Mouse (Mus musculus) E14TG2a.4 (cell line): Measurements from ENCODE around the gene Eya2.

Source experiments
- H3K27me3 ChIP-seq: 2 replicates; pipeline ENCODE4 v1.6.1; 2014; ENCODE audit warnings: low read length, control low read depth; ENCODE audit not compliant: insufficient read depth
- H3K36me3 ChIP-seq: 2 replicates; pipeline ENCODE4 v1.6.1; 2014; ENCODE audit warnings: low read length, control low read depth; ENCODE audit not compliant: insufficient read depth
- H3K4me1 ChIP-seq: replicated peaks from 2 replicates; pipeline ENCODE4 v1.6.1; 2014; ENCODE audit warnings: low read depth, low read length, control low read depth
- H3K4me3 ChIP-seq: replicated peaks from 2 replicates; pipeline ENCODE4 v1.5.1; 2014; ENCODE audit warnings: mild to moderate bottlenecking, low read length
- H3K9me3 ChIP-seq: 2 replicates; pipeline ENCODE4 v1.6.1; 2014; ENCODE audit warnings: low read length, control low read depth
- CTCF ChIP-seq: conservative IDR thresholded peaks from 2 replicates; pipeline ENCODE4 v1.5.1; 2014; ENCODE audit warnings: low read length
- NANOG ChIP-seq: IDR thresholded peaks from 2 replicates; pipeline ENCODE4 v1.6.1; 2014; ENCODE audit warnings: borderline replicate concordance, low read length, mixed read lengths
- POU5F1 ChIP-seq: IDR thresholded peaks from 2 replicates; pipeline ENCODE4 v1.6.1; 2014; ENCODE audit warnings: low read length, borderline replicate concordance

The Eya2 gene

GRCm38 (mm10) chr2:165719382-165719781 lies 124.5 kb downstream of the Eya2 start:
- TF ChIP-seq NANOG, result no peak
- TF ChIP-seq POU5F1, result no peak
- TF ChIP-seq CTCF, result 0 out of 2 replicates have a peak, but pooled peaks have one; percentile 3
- no peak overlapping the region for H3K4me3 ChIP-seq
- H3K36me3 ChIP-seq, result no peaks in the 10 kb centered on the region
- peaks cover 23% of the 10 kb centered on the region for H3K4me1 ChIP-seq
- peaks cover 7% of the 10 kb centered on the region for H3K27me3 ChIP-seq
- H3K9me3 ChIP-seq, result peaks cover 3% of the 10 kb centered on the region; the same call in 1 of the 2 replicates

- peaks cover 21% of the 10 kb centered on the region for H3K4me1 ChIP-seq
- TF ChIP-seq CTCF, result no peak
- TF ChIP-seq POU5F1, result no peak
- no peak for TF ChIP-seq NANOG
Observed at GRCm38 (mm10) chr2:165721941-165722340, 127.1 kb downstream of the Eya2 start.

GRCm38 (mm10) chr2:165732552-165733238 lies 137.9 kb downstream of the Eya2 start:
- H3K9me3 ChIP-seq, result peaks cover 25% of the 10 kb centered on the region
- no peak for TF ChIP-seq CTCF
- TF ChIP-seq NANOG, result no peak
- no peak for TF ChIP-seq POU5F1
- no peaks in the 10 kb centered on the region for H3K36me3 ChIP-seq
- H3K4me3 ChIP-seq, result no peak overlapping the region
- H3K4me1 ChIP-seq, result peaks cover 7% of the 10 kb centered on the region
- H3K27me3 ChIP-seq, result peaks cover 56% of the 10 kb centered on the region

More at GRCm38 (mm10) chr2:165721941-165722340, 127.1 kb downstream of the Eya2 start:
- peaks cover 14% of the 10 kb centered on the region for H3K27me3 ChIP-seq
- H3K36me3 ChIP-seq, result no peaks in the 10 kb centered on the region
- H3K9me3 ChIP-seq, result peaks cover 3% of the 10 kb centered on the region; the same call in 1 of the 2 replicates
- H3K4me3 ChIP-seq, result no peak overlapping the region

GRCm38 (mm10) chr2:165733701-165734100 lies 138.9 kb downstream of the Eya2 start:
- H3K27me3 ChIP-seq, result peaks cover 47% of the 10 kb centered on the region
- H3K36me3 ChIP-seq, result no peaks in the 10 kb centered on the region
- no peak overlapping the region for H3K4me3 ChIP-seq
- peaks cover 8% of the 10 kb centered on the region for H3K4me1 ChIP-seq
- H3K9me3 ChIP-seq, result peaks cover 25% of the 10 kb centered on the region
- TF ChIP-seq POU5F1, result no peak
- no peak for TF ChIP-seq CTCF
- TF ChIP-seq NANOG, result no peak

- peaks cover 25% of the 10 kb centered on the region for H3K9me3 ChIP-seq
- no peaks in the 10 kb centered on the region for H3K36me3 ChIP-seq
- peaks cover 24% of the 10 kb centered on the region for H3K4me1 ChIP-seq
- no peak for TF ChIP-seq CTCF
- TF ChIP-seq POU5F1, result no peak
- no peak for TF ChIP-seq NANOG
- H3K27me3 ChIP-seq, result peaks cover 34% of the 10 kb centered on the region
- H3K4me3 ChIP-seq, result no peak overlapping the region
Observed at GRCm38 (mm10) chr2:165736297-165736696, 141.5 kb downstream of the Eya2 start.

- H3K27me3 ChIP-seq, result peaks cover 14% of the 10 kb centered on the region
- TF ChIP-seq CTCF (no peak), POU5F1 (no peak), NANOG (peak; percentile 8; the same call in 1 of the 2 replicates)
- no peaks in the 10 kb centered on the region for H3K36me3 ChIP-seq
- H3K4me3 ChIP-seq, result no peak overlapping the region
- peaks cover 56% of the 10 kb centered on the region for H3K4me1 ChIP-seq
- peaks cover 16% of the 10 kb centered on the region for H3K9me3 ChIP-seq
Observed at GRCm38 (mm10) chr2:165740381-165740780, 145.5 kb downstream of the Eya2 start.

- H3K4me3 ChIP-seq, result no peak overlapping the region
- TF ChIP-seq NANOG (no peak), POU5F1 (no peak), CTCF (no peak)
- peaks cover 62% of the 10 kb centered on the region for H3K4me1 ChIP-seq
- H3K9me3 ChIP-seq, result peaks cover 10% of the 10 kb centered on the region
- peaks cover 13% of the 10 kb centered on the region for H3K27me3 ChIP-seq
- H3K36me3 ChIP-seq, result no peaks in the 10 kb centered on the region
Observed at GRCm38 (mm10) chr2:165740982-165741381, 146.2 kb downstream of the Eya2 start.

GRCm38 (mm10) chr2:165741526-165742050 lies 146.8 kb downstream of the Eya2 start:
- H3K9me3 ChIP-seq, result peaks cover 4% of the 10 kb centered on the region
- H3K27me3 ChIP-seq, result peaks cover 10% of the 10 kb centered on the region
- H3K4me3 ChIP-seq, result peak overlapping the region; percentile 54
- H3K36me3 ChIP-seq, result no peaks in the 10 kb centered on the region
- TF ChIP-seq POU5F1, result no peak
- TF ChIP-seq NANOG, result no peak
- peaks cover 66% of the 10 kb centered on the region for H3K4me1 ChIP-seq
